Mouse (Mus musculus) spleen, adult 2 months (tissue): ENCODE measurements around the gene Stox2.

ENCODE experiments used
- CTCF ChIP-seq: fragments of 200-500 bp; IDR thresholded peaks from 2 replicates; pipeline ENCODE4 v1.5.1; 2011; ENCODE audit warnings: mild to moderate bottlenecking, inconsistent platforms; ENCODE audit not compliant: insufficient read depth, insufficient read length, insufficient replicate concordance; ENCODE audit errors: extremely low read depth
- POLR2A ChIP-seq: fragments of 200-500 bp; IDR thresholded peaks from 2 replicates; pipeline ENCODE4 v1.6.1; 2011; ENCODE audit warnings: low read depth, low read length, inconsistent platforms

DNA sequence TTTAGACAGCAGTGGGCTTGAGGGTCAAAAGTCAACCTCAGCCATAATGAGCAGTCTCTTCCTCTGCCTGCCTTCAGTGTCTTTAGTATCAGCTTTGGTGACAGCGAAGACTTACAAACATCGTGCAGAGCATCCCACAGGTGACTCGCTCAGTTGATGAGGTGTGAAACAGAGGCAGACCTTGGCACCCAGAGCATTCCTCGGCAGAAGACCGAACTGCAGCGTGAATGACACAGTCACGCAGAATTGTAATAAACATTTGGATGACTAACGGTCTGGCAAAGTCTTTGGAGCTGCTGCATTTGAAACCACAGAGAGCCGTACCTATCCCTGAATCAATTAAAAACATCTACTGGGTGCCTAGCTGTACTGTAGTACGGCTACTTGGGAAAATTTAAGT is 225.0 kb downstream of the Stox2 start:
- TF ChIP-seq CTCF (no peak), POLR2A (no peak)
